ENCODE assay signal across 28 mouse cellular contexts in the genomic region with DNA sequence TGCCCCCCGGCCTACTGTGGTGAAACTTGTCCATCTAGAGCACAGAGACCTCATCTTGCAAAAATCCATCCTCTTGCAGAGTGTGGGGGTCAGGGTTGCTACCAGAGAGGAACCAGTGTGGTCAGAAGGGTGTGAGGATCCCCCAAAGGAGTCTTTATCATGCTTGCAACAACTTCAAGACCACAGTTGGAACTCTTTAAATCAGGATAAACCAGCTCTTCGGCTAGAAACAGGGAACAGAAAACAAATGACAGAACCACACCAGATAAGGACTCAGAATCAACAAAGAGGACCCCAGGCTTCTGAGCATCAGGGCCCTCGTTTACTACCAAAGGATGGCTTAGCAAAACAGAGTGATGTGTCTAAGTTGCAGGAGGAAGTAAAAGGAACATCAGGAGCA. TPM values are rescaled to one million over a fixed set of nuclear protein-coding genes. Genes with fewer than 3 reads are reported as not detected.
"Had no signal": no experiment of that assay in that cellular context is flagged by ENCODE, and none has a peak within 500 bp of the region (broad histone marks: within the 10 kb centered on the region; RNA-seq: fewer than 3 reads in every experiment).

No protein-coding gene starts in this region.

- H3K4me1 ChIP-seq: embryonic facial prominence, embryonic 10.5 days; embryonic facial prominence, embryonic 12.5 days; embryonic facial prominence, embryonic 13.5 days; embryonic facial prominence, embryonic 15.5 days; forebrain, embryonic 10.5 days; forebrain, embryonic 12.5 days; forebrain, embryonic 15.5 days; heart, embryonic 10.5 days had no signal

- DNase-seq: cerebellum, adult 9-10 months; cerebellum, adult 9-11 months; cerebellum, postnatal 10 days; cerebellum, postnatal 14 days; cerebellum, postnatal 25 days; cerebellum, postnatal 36 days; embryo, embryonic 11 days; forebrain, postnatal 0 days; gastrocnemius, adult 2 months; gastrocnemius, postnatal 10 days; gastrocnemius, postnatal 14 days; gastrocnemius, postnatal 25 days; gastrocnemius, postnatal 36 days; heart, adult 11 months; heart, adult 18-20 months; heart, adult 2 months had no signal

- H3K4me2 ChIP-seq: embryonic facial prominence, embryonic 12.5 days; embryonic facial prominence, embryonic 13.5 days; embryonic facial prominence, embryonic 15.5 days; forebrain, embryonic 12.5 days; forebrain, embryonic 15.5 days had no signal

- H3K36me3 ChIP-seq: embryonic facial prominence, embryonic 10.5 days; embryonic facial prominence, embryonic 12.5 days; embryonic facial prominence, embryonic 13.5 days; embryonic facial prominence, embryonic 15.5 days; forebrain, embryonic 10.5 days; forebrain, embryonic 12.5 days; forebrain, embryonic 15.5 days; heart, embryonic 10.5 days had no signal

- H3K9ac ChIP-seq: embryonic facial prominence, embryonic 12.5 days; embryonic facial prominence, embryonic 13.5 days; embryonic facial prominence, embryonic 15.5 days; forebrain, embryonic 12.5 days; forebrain, embryonic 15.5 days; forebrain, postnatal 0 days had no signal

- H3K27me3 ChIP-seq: embryonic facial prominence, embryonic 13.5 days; embryonic facial prominence, embryonic 15.5 days; forebrain, embryonic 12.5 days; forebrain, embryonic 15.5 days had no signal

- H3K9me3 ChIP-seq: embryonic facial prominence, embryonic 10.5 days; embryonic facial prominence, embryonic 12.5 days; embryonic facial prominence, embryonic 13.5 days; embryonic facial prominence, embryonic 15.5 days; forebrain, embryonic 10.5 days; forebrain, embryonic 12.5 days; forebrain, embryonic 15.5 days; heart, embryonic 10.5 days had no signal

- H3K4me3 ChIP-seq: embryonic facial prominence, embryonic 10.5 days; embryonic facial prominence, embryonic 12.5 days; embryonic facial prominence, embryonic 13.5 days; embryonic facial prominence, embryonic 15.5 days; erythroblast, embryonic 14.5 days; forebrain, embryonic 10.5 days; forebrain, embryonic 12.5 days; forebrain, embryonic 15.5 days; gastrocnemius, adult 2 months; heart, adult 2 months; heart, embryonic 10.5 days had no signal

- ATAC-seq: forebrain, embryonic 14.5 days; forebrain, embryonic 15.5 days; forebrain, embryonic 16.5 days; forebrain, postnatal 0 days had no signal

- H3K27ac ChIP-seq: embryonic facial prominence, embryonic 10.5 days; embryonic facial prominence, embryonic 12.5 days; embryonic facial prominence, embryonic 13.5 days; embryonic facial prominence, embryonic 15.5 days; forebrain, embryonic 10.5 days; forebrain, embryonic 12.5 days; forebrain, embryonic 15.5 days; gastrocnemius, adult 2 months; heart, adult 2 months; heart, embryonic 10.5 days had no signal

RNA-seq across cellular contexts. Expression of a gene that starts 50.5 kb away (rescaled TPM):
- total RNA-seq: gastrocnemius, adult 18-20 months; gastrocnemius, postnatal 25 days; gastrocnemius, postnatal 36 days had no signal
- polyA plus RNA-seq: erythroblast, embryonic 14.5 days had no signal
